Mouse (Mus musculus): ENCODE results near the gene Usp50. TPM values are rescaled to one million over a fixed set of nuclear protein-coding genes. Genes with fewer than 3 reads are reported as not detected.

The Usp50 gene
- polyA plus RNA-seq, 1 experiment from 2014 or later, result 1.8 TPM

DNA sequence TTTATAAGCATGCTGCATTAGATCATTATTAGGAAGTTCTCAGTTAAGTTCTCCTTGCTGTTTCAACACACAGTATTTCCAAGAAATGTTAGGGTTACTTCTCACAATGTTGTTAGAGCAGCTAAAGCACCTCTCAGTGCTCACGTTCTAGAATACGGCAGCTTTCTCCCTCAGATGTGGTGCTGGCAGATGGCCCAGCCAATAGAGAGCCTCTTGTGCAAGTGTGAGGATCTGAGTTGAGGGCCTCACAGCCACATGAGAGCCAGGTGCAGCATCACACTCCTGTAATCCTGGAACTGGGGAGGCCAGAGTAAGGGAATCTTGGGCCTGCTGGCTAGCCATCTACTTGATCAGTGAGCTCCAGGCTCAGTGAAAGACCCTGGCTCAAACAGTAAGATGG is 43.0 kb downstream of the Usp50 start:
- Histone ChIP-seq H3K4me2 (no peak overlapping the region), H3K4me1 (replicated peaks) (no peaks in the 10 kb centered on the region), H3K9me3 (replicated peaks) (no peaks in the 10 kb centered on the region), H3K9ac (no peak overlapping the region), H3K36me3 (peaks cover 60% of the 10 kb centered on the region), H3K4me3 (replicated peaks) (no peak overlapping the region), H3K27ac (no peak overlapping the region), H3K27me3 (no peaks in the 10 kb centered on the region)
- WGBS (ENCODE audit: insufficient replicate concordance), result 89% methylated on average over 2 of the region's 2 CpGs
- no peak for ATAC-seq (ENCODE audit: low read depth)
- DNase-seq, result no peak

- DNase-seq (no peak), ATAC-seq (ENCODE audit: low read depth) (no peak)
- Histone ChIP-seq H3K36me3 (peaks cover 66% of the 10 kb centered on the region), H3K9ac (no peak overlapping the region), H3K27ac (no peak overlapping the region), H3K4me1 (replicated peaks) (no peaks in the 10 kb centered on the region), H3K4me3 (replicated peaks) (no peak overlapping the region), H3K27me3 (no peaks in the 10 kb centered on the region), H3K9me3 (replicated peaks) (no peaks in the 10 kb centered on the region), H3K4me2 (no peak overlapping the region)
- WGBS (ENCODE audit: insufficient replicate concordance), result 77% methylated on average over 6 of the region's 6 CpGs
These were observed 47.8 kb downstream of the Usp50 start for GRCm38 (mm10) chr2:126735339-126736073.

GRCm38 (mm10) chr2:126730502-126730901 is 52.8 kb downstream of the Usp50 start:
- WGBS (ENCODE audit: insufficient replicate concordance), result 61% methylated on average over 2 of the region's 2 CpGs
- H3K4me3 ChIP-seq (replicated peaks), result no peak overlapping the region
- DNase-seq, result no peak
- H3K9ac ChIP-seq, result no peak overlapping the region
- peaks cover 5% of the 10 kb centered on the region for H3K4me1 ChIP-seq (replicated peaks)
- no peak overlapping the region for H3K4me2 ChIP-seq
- no peaks in the 10 kb centered on the region for H3K27me3 ChIP-seq
- ATAC-seq (ENCODE audit: low read depth), result no peak
- H3K27ac ChIP-seq, result no peak overlapping the region
- no peaks in the 10 kb centered on the region for H3K9me3 ChIP-seq (replicated peaks)
- peaks cover 54% of the 10 kb centered on the region for H3K36me3 ChIP-seq

GRCm38 (mm10) chr2:126729207-126729606 is 54.1 kb downstream of the Usp50 start:
- Histone ChIP-seq H3K9ac (no peak overlapping the region), H3K36me3 (peaks cover 46% of the 10 kb centered on the region), H3K9me3 (replicated peaks) (no peaks in the 10 kb centered on the region), H3K27me3 (no peaks in the 10 kb centered on the region), H3K4me2 (no peak overlapping the region), H3K4me1 (replicated peaks) (peaks cover 5% of the 10 kb centered on the region), H3K4me3 (replicated peaks) (no peak overlapping the region), H3K27ac (no peak overlapping the region)
- ATAC-seq (ENCODE audit: low read depth) (no peak), DNase-seq (no peak)
- WGBS (ENCODE audit: insufficient replicate concordance), result 88% methylated on average over 4 of the region's 4 CpGs

DNA sequence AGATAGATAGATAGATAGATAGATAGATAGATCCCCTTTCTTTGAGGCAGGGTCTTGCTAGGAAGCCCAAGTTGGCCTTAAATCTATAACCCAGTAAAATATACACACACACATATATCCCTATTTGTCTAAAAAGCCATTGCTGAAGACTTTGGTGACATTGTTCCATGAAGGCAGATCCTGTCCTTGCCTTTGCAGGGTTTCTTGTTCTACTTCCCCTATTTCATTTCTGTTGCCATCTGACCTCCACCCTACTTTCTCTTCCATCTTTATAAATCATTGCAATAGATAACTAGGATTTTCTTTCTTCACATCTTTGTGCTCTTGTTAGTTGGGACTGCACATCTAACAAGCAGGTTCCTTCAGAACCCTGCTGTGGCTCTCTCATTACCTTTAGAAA is 70.3 kb downstream of the Usp50 start:
- peaks cover 24% of the 10 kb centered on the region for H3K4me1 ChIP-seq (replicated peaks)
- no peaks in the 10 kb centered on the region for H3K36me3 ChIP-seq
- DNase-seq (no peak), ATAC-seq (ENCODE audit: low read depth) (no peak)
- H3K4me3 ChIP-seq (replicated peaks), result no peak overlapping the region
- no peaks in the 10 kb centered on the region for H3K9me3 ChIP-seq (replicated peaks)
- H3K4me2 ChIP-seq, result no peak overlapping the region
- no peak overlapping the region for H3K27ac ChIP-seq
- H3K27me3 ChIP-seq, result no peaks in the 10 kb centered on the region
- no peak overlapping the region for H3K9ac ChIP-seq

- DNase-seq, result no peak
- Histone ChIP-seq H3K27me3 (no peaks in the 10 kb centered on the region), H3K9ac (no peak overlapping the region), H3K36me3 (no peaks in the 10 kb centered on the region), H3K4me3 (replicated peaks) (no peak overlapping the region), H3K9me3 (replicated peaks) (no peaks in the 10 kb centered on the region), H3K4me1 (replicated peaks) (peaks cover 26% of the 10 kb centered on the region), H3K27ac (no peak overlapping the region), H3K4me2 (no peak overlapping the region)
- no peak for ATAC-seq (ENCODE audit: low read depth)
- 89% methylated on average over 5 of the region's 5 CpGs for WGBS (ENCODE audit: insufficient replicate concordance)
These were observed 70.7 kb downstream of the Usp50 start for GRCm38 (mm10) chr2:126712526-126712925.

DNA sequence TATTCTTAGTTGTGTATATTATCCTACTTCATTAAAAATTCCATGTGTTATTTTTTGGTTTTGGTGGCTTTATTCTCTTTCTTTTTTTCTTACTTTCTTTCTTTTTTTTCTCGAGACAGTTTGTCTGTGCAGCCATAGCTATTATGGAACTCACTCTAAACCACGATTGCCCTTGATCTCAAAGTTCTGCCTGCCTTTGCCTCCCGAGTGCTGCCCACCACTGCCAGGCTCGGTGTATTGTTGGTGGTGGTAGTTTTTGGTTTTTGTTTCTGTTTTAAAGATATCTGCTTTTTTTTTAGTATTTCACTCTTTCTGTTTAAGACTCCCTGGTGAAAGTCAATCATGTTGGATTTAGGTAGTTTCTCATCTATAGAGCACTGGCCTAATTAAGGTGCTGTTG is 74.9 kb downstream of the Usp50 start:
- H3K36me3 ChIP-seq, result no peaks in the 10 kb centered on the region
- H3K4me3 ChIP-seq (replicated peaks), result peak overlapping the region; percentile 81
- 58% methylated on average over 4 of the region's 4 CpGs for WGBS (ENCODE audit: insufficient replicate concordance)
- peaks cover 10% of the 10 kb centered on the region; the same call in 1 of the 2 replicates for H3K27me3 ChIP-seq
- H3K4me2 ChIP-seq, result peak overlapping the region; percentile 71
- no peak overlapping the region for H3K27ac ChIP-seq
- peak overlapping the region; percentile 85; the same call in 1 of the 2 replicates for H3K9ac ChIP-seq
- no peaks in the 10 kb centered on the region for H3K9me3 ChIP-seq (replicated peaks)
- H3K4me1 ChIP-seq (replicated peaks), result peaks cover 18% of the 10 kb centered on the region
- no peak for DNase-seq
- no peak for ATAC-seq (ENCODE audit: low read depth)

- under 1% methylated on average over 23 of the region's 23 CpGs for whole genome bisulfite sequencing (ENCODE audit: insufficient replicate concordance)
- ATAC-seq (ENCODE audit: low read depth), result peak; percentile 82
- H3K9me3 ChIP-seq (replicated peaks), result no peaks in the 10 kb centered on the region
- peak overlapping the region; percentile 85 for H3K9ac ChIP-seq
- peaks cover 10% of the 10 kb centered on the region; the same call in 1 of the 2 replicates for H3K27me3 ChIP-seq
- peak overlapping the region; percentile 71 for H3K4me2 ChIP-seq
- peaks cover 18% of the 10 kb centered on the region for H3K4me1 ChIP-seq (replicated peaks)
- peak overlapping the region; percentile 81 for H3K4me3 ChIP-seq (replicated peaks)
- H3K36me3 ChIP-seq, result no peaks in the 10 kb centered on the region
- peak overlapping the region; percentile 72 for H3K27ac ChIP-seq
- DNase-seq, result no peak
These were observed 75.9 kb downstream of the Usp50 start for GRCm38 (mm10) chr2:126707438-126707779.

DNA sequence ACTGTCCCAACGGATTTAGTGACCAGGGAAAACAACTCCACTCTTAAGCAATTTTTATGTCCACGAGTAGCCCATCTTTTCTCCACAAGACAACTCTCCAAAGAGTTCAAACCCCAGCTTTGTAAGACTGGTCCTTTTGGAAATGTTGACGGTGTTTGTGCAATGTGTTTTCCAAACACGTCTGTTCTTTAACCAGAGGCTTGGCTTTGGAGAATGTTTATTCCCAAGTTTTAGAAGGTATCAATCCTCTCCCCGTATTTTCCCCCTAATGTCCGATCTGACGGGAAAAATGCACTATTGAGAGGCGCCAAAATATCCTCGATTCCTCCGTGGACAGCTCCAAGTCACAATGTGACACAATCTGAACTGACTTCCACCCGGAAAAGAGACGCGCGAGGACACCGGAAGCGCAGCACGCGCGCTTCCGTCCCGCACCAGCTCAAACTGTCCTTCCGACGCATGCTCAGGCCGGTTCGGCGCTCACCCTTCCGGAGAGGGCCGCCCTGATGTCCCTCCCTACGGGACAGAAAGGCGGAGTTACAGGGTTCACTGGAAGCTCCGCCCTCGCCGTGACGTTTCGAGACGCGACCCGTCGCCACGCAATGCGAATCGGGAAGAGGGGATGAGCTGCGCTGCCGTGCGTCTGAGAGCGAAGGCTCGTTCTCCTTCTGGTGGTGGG is 76.4 kb downstream of the Usp50 start, which contains the start of gene Usp8:
Gene Usp8, plus strand, starts transcription at position 570 of the 679 bp plus-strand sequence.
- peak; percentile 100 for ATAC-seq (ENCODE audit: low read depth)
- 3% methylated on average over 47 of the region's 47 CpGs for WGBS (ENCODE audit: insufficient replicate concordance)
- peak; percentile 97 for DNase-seq

DNA sequence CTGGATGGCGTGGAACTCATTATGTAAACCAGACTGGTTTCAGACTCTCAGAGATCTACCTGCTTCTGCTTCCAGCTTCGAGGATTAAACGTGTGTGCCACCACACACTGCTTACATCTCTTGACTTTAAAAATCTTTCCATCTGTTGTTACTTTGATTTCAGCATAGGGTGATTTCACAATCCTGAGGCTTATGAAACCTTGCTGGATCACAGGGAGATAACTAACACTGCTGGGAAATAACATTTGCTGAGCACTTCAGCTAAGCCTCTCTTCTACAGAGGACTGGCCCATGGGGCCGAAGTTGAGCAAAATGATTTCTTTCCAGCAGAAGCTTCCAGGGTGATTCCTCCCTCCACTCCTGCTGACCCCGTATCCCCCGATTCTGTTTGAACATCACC is 88.0 kb downstream of the Usp50 start:
- Histone ChIP-seq H3K9me3 (replicated peaks) (no peaks in the 10 kb centered on the region), H3K4me1 (replicated peaks) (0 out of 2 replicates have a peak, but pooled peaks cover 5% of the 10 kb centered on the region), H3K36me3 (no peaks in the 10 kb centered on the region), H3K4me2 (no peak overlapping the region), H3K27ac (no peak overlapping the region), H3K27me3 (0 out of 2 replicates have a peak, but pooled peaks cover 2% of the 10 kb centered on the region), H3K9ac (no peak overlapping the region), H3K4me3 (replicated peaks) (no peak overlapping the region)
- DNase-seq (no peak), ATAC-seq (ENCODE audit: low read depth) (peak; percentile 26; the same call in 1 of the 2 replicates)
- 50% methylated on average over 6 of the region's 6 CpGs for WGBS (ENCODE audit: insufficient replicate concordance)

More for the DNA sequence above, 76.4 kb downstream of the Usp50 start, which contains the start of gene Usp8:
- no peaks in the 10 kb centered on the region for H3K9me3 ChIP-seq (replicated peaks)
- H3K4me3 ChIP-seq (replicated peaks), result peak within 1 kb of the TSS; percentile 81
- peak within 1 kb of the TSS; percentile 85 for H3K9ac ChIP-seq
- peak within 1 kb of the TSS; percentile 72 for H3K27ac ChIP-seq
- no peaks in the 10 kb centered on the region for H3K36me3 ChIP-seq
- peaks cover 18% of the 10 kb centered on the region for H3K4me1 ChIP-seq (replicated peaks)
- peak within 1 kb of the TSS; percentile 71 for H3K4me2 ChIP-seq
- peaks cover 10% of the 10 kb centered on the region; the same call in 1 of the 2 replicates for H3K27me3 ChIP-seq

DNA sequence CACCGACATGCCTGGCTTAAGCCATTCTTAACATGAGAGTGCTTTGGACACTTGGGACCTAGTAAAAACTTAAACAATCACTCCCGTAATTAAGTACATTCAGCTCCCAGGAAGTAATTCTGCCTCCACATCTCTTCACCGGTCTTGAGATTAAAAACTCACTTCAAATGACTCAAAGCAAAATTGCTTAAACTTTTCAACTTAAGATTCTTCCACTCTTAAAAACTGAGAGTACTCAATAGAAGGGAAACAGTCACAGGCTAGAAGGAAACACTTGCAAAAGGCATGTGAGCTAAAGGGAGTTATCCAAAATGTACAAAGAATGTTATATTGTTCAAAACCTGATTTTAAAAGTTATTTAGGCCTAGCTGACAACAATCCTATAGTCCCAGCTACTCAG is 92.0 kb downstream of the Usp50 start:
- H3K4me1 ChIP-seq (replicated peaks), result 0 out of 2 replicates have a peak, but pooled peaks cover 5% of the 10 kb centered on the region
- no peak overlapping the region for H3K27ac ChIP-seq
- 70% methylated on average over 3 of the region's 3 CpGs for WGBS (ENCODE audit: insufficient replicate concordance)
- no peaks in the 10 kb centered on the region for H3K36me3 ChIP-seq
- DNase-seq (no peak), ATAC-seq (ENCODE audit: low read depth) (no peak)
- no peaks in the 10 kb centered on the region for H3K27me3 ChIP-seq
- H3K4me3 ChIP-seq (replicated peaks), result no peak overlapping the region
- no peaks in the 10 kb centered on the region for H3K9me3 ChIP-seq (replicated peaks)
- H3K4me2 ChIP-seq, result no peak overlapping the region
- H3K9ac ChIP-seq, result no peak overlapping the region

Measured in liver, embryonic 13.5 days (tissue).